Mouse (Mus musculus) cerebellum, postnatal 4 days (tissue): ENCODE measurements around the gene Prkn.
A peak's percentile ranks its signal among the peaks of the same experiment; 100 is the strongest.

Experiments
- DNase-seq, 2 experiments: peaks; one replicate each; pipeline ENCODE4 v3.0.0; 2022; ENCODE audit warnings: low spot score in 2 of 2, mixed read lengths in 1 of 2

Gene Prkn

DNA sequence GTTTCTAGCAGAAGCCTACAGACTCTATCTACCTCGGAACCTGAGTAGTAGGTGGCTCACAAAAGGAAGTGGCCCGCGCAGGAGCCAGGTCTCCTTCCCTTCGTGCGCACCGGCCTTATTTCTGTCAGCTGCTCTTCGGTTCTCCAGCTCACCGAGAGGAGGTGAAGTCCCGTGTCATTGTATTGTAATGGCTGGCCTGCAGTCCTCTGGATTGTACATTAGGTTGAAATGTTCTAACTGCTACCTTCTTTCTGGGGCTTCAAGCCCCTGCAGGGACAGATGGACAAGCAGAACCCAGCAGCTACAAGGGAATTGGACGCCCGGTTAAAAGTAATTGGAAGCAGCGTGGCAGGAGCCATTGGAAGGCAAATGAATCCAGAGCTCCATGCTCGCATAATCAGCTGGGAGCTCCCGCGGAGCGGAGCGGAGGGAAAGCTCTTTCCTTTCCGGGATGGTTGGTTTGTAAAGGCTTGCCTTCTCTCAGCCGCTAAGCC lies 1072.7 kb downstream of the Prkn start:
- DNase-seq: peak in 1 of 2 experiments; percentile 52

DNA sequence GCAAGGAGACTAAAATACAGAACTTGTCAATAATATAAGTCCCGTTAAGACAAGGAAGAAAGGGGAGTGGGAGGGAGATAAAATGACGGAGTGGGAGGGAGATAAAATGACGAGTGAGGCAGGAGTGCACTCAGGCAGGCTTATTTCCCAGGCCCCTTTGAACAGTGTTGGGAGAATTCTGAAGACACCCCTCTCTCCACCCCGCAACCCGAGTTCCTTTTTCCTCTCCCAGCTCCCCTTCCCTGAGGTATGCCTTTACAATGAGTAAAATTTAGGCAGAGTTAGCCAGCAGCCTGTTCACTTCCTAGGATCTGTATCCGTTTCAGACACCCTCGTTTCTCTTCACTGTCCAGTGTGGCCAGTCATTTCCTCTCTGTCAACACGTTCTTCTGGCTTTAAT lies 1073.4 kb downstream of the Prkn start:
- no peak for DNase-seq

DNA sequence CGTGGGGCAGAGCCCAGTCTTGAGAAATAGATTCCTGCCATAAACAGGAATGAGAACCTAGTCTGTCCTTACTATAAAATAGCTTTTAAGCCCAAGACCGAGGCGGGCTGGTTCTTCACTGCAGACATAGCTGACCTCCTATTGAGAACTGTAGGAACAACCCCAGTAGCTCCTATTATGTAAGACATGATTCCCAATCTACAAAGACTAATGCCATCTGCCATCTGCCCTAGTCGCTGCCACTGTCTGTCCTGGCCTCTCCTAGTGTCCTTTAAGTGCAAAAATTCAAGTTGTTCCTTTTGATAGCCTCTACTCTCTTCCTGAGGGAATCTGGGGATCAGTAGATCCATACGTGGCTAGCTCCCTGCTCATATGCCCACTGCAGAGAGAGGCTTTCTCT lies 1074.3 kb downstream of the Prkn start:
- no peak for DNase-seq

DNA sequence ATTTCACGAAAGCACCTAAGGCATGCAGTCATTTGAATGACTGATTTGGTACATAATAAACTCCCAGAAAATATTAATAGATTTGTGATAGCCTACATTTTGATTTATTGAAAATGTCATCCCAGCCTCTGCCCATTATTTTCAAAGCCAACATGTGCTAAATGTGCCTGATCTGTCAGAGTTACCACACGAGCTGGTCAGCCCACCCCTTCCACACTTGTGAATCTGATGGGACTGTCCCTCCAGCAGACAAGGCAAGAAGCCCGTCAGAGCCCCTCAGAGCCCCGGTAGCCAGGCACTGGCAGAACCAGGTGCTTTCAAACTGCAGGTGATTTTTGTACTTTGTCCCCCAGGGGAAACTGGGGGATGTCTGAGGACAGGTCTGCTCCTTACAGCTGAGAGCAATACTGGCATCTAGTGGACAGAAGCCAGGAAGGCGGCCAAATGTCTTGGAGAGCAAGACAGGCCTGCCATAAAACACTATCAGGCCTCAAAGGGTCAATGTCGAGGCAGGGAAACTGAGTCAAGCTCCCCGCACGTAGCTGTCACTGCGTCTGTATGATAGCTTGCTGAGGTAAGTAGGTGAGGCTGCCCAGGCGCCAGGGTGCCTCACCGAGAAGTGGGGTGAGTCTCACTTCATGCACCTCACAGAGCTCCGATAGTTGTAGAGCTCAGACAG lies 1078.1 kb downstream of the Prkn start:
- DNase-seq: peak in 1 of 2 experiments; percentile 60

DNA sequence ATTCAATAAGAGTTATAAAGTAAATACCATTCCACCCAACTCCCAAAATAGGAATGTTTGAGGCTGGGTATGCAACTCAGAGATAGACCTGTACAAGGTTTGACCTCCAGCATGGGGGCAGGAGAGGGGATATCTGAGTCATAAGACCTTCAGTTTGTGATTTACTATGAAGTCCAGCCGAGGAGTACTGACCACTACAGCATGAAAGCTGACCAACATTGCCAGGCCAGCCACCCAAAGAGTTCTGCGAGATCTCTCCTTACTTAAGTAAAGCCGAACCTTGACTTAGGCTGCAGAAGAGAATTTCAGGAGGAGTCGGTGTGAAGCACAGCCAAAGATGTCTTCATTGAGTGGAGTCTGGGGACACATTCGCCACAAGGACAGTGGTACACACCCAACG lies 1079.4 kb downstream of the Prkn start:
- DNase-seq: no peak

DNA sequence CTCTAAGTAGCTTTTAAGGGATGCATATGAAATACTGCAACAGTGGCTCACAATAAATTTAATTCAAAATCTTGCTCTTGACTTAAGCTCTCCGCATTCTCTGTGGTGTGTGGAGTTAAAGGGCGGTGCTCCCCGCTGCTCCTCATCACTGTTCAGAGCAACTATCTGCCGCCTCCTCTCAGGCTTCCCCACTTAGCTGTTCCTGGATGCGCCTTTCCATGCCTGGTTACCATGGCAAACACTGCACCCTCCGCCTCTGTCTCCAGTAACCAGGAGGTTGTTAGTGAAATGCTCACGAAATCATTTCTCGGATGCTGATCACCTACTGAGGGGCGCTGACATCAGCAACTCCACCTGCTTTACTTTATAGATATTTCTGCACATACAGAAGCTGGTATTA lies 1080.8 kb downstream of the Prkn start:
- DNase-seq: no peak

DNA sequence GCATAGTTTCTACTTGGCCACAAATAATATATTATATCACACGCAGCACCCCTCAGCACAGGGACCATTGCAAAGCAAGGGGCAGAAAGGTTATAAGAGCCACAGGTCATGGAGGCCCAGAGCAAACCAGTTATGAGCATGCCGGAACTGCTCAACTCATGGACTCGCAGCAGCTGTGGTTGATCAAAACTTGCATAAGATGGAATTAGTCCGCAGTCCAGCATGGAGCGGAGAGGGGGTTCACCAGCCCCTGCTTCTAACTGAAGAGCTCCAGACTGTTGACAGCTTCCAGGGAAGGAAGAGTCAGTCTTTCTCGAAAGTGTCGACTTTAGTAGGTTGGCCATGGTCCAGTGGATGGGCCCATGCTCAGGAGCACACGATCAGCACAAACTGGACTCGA lies 1083.8 kb downstream of the Prkn start:
- no peak for DNase-seq

DNA sequence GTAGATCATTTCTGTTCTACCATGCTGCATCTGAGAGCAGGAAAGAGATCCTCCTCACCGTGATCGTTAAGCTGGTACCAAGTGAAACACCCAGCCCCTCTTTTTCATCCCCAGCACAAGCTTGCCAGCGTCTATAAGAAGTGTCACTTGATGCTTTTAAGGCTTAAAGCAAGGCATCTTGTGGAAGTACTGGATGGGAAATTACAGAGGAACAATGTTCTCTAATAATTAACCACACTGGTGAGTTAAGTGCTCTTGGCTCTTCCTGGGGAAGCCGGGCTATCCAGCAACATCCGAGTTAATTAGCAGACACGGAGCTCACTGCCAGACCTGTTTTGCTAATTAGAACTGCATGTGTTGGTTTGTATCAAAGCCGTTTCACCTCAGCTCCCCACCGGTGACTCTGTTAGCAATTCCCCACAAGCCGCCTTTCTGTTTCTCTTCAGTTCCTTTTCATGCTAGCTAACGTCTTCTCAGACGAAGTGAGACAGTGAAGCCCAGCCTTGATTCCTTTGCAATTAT lies 1086.7 kb downstream of the Prkn start:
- peak in 1 of 2 experiments; percentile 14 for DNase-seq

DNA sequence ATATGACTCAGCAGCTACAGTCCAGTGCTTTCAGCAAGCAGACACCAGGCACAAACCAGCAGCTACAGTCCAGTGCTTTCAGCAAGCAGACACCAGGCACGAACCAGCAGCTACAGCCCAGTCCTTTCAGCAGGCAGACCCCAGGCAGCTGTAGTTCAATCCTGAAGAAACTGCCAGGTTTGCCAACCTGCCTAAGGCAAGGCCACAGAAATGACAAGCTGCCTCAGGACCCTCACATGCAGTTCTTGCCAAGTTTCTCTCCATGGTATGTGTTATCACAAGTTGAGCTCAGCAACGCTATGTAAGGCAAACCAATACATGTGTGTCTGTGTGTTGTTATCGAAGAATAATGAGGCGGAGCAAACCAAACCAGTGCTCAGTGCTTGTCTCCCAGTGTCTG lies 1091.5 kb downstream of the Prkn start:
- DNase-seq: no peak

DNA sequence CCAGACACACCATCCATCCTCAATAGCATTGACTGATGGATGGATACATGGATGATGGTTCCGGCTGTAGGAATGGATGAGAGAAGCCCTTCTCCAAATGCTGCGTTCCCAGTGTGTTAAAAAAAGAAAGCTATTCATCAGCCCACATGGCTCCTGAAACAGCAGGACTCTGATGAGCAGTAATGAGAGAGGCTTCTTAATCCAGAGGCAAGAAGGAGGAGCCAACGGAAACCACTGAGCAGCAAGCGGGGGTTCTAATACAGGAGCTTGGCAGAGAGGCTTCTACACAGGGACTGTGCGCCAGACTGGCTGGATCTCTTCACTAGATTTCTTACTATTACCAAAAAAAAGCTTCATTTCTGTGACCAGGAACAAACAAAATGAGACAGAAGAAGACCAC lies 1093.6 kb downstream of the Prkn start:
- no peak for DNase-seq

DNA sequence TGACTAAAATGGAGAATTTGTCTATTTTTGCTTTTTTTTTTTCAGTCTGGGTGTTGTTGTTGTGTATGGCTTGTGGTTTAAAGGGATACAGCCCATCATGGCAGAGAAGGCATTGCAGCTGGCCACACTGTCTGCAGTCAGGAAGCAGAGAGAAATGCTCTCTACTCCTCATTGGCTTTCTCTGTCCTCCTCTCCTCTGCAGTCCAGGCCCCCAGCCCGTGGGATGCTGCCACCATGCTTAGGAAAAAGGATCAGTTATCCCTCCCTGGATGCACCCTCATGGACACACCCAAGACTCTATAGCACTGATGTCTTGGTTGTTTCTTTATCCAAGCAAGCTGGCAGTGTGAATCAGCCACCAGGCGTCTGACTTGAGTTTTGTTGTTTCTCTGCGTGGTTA lies 1107.3 kb downstream of the Prkn start:
- DNase-seq: no peak

DNA sequence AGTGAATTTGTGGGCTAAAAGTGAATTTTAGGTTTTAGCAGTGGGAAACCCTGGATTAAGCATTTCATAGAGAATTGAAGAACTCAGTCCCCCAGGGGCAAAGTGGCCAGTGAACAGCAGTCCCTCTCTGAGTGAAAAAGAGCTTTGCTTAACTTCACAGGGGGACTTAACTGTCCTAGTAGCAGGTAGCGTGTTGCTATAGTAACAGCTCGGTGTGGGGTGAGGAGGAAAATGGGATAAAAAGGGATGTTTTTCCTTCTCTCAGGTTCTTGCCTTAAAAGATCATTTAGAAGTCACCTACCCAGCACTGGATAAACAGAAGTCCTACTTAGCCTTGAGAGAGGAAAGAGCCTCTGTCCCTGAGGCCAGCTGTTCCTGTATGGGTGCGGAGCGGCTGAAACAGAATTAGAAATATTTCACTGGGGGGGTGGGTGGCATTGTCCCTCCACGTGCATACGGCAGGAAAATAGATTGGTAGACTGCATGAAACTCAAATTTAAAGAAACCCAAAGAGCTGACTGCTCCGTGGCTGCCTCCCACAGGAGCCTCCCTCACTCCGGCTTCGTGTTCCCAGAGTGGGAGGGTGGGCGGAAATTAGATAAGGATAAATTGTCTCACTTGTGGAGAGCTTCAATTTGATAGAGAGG lies 1109.5 kb downstream of the Prkn start:
- no peak for DNase-seq

DNA sequence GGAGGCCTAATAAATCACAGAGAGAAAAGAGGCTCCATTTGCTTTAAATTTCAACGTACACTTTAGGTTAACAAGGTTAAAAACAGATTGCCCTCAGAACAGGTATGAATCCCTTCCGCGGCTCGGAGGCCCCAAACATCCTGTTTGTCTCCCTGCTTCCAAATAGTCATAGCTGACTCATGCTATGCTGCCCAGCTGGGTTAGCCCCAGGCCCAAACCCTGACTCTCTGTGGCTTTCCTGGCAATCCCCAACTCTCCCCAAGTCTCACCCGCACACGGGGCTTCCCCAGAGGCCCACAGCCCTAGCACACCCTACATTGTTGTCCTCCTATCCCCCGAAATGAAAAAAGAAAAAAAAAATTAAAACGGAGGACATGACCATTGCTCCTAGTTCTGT lies 1110.0 kb downstream of the Prkn start:
- DNase-seq: no peak

DNA sequence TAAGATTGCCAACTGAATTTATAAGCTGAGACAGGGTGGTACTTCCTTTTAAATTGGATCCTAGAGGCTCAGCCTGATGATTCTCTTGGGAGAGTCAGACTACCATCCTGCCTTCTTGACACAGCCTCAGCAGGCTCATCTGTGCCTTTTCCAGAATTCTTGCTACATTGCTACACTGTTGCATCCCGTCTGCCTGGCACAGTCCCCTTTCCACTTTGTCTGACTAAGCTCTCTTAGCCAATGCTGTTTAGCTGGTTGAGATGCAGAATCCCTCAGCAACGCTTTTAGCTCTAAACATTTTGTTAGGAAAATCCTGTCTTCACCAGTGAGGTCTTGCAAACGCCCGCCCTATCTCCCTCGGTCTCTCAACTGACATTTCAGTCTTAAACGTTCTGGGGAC lies 1115.1 kb downstream of the Prkn start:
- no peak for DNase-seq

DNA sequence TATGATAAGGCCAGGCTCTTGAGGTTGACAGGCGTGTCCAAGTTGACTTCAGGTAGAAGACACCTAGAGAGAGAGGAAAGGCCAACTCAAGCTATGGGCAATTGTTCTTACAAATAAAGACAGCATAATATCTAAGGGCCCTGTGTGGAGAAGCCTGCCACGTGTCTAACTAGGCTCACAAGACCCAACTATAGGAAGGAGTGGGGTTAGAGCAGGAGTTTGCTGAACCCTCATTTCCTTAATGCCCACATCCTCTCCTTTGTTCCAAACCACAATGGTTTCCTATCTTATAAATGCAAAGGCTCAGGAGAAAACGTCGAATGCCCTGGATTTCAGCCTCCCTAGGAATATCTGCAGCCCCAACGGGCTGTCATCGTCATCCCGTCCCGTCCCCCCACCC lies 1120.3 kb downstream of the Prkn start:
- no peak for DNase-seq

DNA sequence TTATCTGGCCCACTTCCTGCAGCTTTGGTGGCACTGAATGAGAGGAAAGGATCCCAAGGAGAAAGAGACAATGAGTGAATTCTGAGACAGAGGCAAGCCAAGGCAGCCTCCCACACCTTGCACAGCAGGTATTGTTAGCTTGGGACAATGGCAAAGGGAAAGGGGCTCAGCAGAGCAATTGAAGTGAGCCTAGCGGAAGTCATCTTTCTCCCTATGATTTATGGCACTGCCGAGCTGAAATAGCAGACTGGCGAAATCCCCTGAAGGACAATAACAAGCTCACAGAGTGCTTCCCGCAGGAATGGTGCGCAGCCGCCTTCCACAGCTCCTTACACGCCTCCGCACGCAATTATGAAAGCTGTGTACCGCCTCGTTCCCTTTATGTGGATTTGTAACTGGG lies 1122.6 kb downstream of the Prkn start:
- no peak for DNase-seq

DNA sequence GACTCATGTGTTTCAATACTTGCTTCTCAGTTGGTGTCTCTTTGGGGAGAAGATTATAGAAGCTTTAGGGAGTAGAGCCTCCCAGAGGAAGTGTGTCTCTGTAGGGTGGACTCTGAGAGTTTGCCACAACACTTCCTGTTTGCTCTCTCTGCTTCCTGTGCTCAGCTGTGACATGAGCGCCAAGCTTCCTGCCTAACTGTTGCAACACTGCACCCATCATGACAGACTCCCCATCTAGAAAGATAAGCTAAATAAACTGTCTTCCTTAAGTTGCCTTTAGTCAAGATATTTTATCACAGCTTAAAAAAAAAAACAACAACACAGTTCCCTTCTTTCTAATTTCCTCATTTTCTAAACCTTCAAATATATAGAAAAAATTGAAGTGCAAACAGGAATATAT lies 1130.0 kb downstream of the Prkn start:
- no peak for DNase-seq

DNA sequence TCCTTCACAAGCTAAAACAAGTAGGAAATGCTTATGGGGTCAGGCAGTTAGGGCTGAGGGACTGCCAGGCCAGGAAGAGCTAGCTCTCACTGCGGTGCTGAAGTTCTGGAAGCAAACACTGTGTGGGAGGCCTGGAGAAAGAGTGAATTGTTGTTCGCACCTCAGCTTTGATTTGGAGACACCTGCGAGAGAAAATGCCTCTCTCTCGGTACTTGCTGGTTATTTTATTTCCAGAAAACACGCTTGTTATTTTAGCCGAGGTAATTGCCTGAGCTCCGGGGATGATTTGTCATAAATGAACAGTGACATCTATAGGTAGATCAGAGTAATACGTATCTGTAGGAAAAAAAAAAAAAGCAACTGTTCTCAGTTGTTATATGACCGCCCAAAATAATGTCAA lies 1132.4 kb downstream of the Prkn start:
- DNase-seq: no peak

DNA sequence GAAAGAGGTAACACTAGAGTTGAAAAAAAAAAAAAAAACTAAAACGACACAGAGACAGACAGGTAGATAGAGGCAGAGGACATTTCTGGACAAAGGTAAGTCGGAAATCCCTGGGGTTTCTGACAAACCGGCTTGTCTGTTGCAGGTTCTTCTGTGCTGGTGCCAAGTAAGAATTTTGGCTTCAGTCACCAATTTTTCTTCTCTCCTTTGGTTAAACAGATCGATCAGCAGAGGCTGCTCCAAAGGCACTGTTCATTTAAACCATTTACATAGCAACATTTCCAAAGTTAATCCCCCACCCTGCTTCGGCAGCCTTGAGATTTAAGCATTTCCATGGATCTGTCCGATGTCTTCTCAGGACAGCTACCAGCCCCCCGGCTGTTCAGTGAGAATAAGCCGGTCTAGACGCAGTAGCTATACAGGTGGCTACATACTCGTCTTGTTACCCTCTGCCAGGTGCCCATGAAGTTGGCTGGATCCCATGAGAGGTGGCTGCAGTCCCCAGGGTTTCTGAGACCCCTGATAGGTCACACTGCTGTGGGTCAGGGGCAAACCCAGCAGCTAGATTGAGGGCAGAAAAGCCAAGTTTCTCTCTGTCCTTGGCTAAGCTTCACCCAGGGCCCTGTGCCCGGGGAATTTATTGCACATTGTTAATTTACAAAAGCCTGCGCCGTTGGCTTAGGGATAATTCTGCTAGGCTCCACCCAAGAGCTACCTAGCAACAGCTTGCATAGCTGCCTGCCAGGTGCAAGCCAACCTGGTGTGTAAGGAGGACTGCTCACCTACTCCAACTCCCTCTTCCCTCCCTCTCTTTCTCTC lies 1133.0 kb downstream of the Prkn start:
- no peak for DNase-seq

DNA sequence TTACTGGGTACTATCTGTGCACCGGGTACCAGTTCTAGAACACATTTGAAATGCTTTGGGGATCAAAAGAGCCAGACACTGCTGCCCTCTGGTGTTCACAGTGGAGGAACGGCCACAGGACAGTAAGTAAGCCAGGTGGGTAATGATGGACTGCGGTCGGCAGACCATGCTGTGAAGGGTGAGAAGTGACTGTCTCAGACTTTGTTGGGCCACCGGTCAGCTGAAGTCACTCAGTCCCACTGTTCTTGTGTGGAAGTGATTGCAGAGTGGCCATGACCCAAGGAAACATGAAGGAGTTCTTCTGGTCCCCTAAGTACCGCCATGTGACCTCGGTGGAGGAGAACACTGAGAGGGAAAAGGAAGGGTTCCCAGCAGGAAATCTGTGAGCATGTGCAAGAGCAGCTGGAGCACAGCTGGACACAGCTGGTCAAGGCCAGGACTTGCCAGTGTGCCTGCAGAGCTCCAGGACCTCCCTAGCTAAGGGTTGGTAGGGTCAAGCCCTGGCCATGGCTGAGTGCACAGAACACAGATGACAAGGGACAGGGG lies 1135.0 kb downstream of the Prkn start:
- DNase-seq: peak in 1 of 2 experiments; percentile 66

DNA sequence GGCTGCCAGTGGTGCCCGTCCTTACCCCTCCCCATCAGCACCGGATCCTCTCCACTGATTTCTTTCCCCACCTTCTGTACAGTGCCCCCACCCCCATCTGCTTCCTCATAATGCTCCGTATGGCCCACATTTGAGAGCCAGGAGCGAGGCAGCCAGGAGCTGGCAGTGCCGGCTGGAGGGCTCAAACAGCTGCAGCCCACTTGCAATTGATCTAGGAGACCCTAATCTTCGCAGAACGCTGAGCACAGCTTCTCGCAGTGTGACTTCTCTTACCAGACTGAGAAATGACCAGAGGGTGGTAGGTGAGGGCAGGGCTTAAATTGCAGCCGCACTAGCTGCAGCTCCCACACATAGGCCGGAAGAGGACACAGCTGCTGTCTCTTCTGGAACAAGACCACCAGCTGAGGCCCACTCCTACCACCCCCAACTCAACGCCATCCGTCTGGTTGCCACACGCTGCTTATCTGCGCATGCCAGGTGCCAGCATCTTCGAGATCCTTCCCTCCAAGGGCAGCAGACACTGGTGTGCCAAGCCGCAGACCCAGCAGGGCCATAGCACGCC lies 1138.2 kb downstream of the Prkn start:
- DNase-seq: peak in 1 of 2 experiments; percentile 75

DNA sequence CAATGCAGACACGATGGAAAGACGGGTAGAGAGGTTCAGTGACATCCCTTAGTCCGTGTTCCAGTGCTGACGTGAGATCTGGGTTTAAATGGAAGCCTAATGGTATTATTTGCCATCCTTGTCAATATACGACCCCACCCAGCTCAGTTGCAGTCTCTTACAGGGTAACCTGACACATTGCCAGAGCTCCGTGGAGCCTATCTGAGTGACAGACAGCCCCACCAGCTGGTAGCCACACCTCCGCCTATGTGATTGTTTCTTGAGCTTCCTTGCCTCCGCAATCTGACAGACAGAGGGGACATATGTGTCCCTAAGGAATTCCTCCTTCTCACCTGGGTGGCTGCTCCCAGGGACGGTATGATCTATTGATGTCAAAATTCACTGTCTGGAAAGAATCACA lies 1141.5 kb downstream of the Prkn start:
- DNase-seq: no peak
